Mouse (Mus musculus): Measurements from ENCODE around the gene Slc50a1.

Slc50a1 gene

GRCm38 (mm10) chr3:89294195-89294594 lies 23.8 kb upstream of the Slc50a1 start:
- DNase-seq (ENCODE audit: low read depth): no peak

- DNase-seq (ENCODE audit: low read depth): no peak
Measured at GRCm38 (mm10) chr3:89293247-89293918, 23.0 kb upstream of the Slc50a1 start.

GRCm38 (mm10) chr3:89292303-89292702 lies 21.9 kb upstream of the Slc50a1 start:
- no peak for DNase-seq (ENCODE audit: low read depth)

GRCm38 (mm10) chr3:89291874-89292273 lies 21.5 kb upstream of the Slc50a1 start:
- DNase-seq (ENCODE audit: low read depth): no peak

- peak; percentile 40 for DNase-seq (ENCODE audit: low read depth)
Measured at GRCm38 (mm10) chr3:89288503-89288928, 18.1 kb upstream of the Slc50a1 start.

GRCm38 (mm10) chr3:89287286-89287685 lies 16.9 kb upstream of the Slc50a1 start:
- DNase-seq (ENCODE audit: low read depth): no peak

GRCm38 (mm10) chr3:89285526-89285925 lies 15.2 kb upstream of the Slc50a1 start:
- no peak for DNase-seq (ENCODE audit: low read depth)

GRCm38 (mm10) chr3:89284261-89284660 lies 13.9 kb upstream of the Slc50a1 start:
- DNase-seq (ENCODE audit: low read depth): no peak

GRCm38 (mm10) chr3:89282291-89282643 lies 11.9 kb upstream of the Slc50a1 start:
- DNase-seq (ENCODE audit: low read depth): no peak

GRCm38 (mm10) chr3:89281579-89282290 lies 11.4 kb upstream of the Slc50a1 start:
- DNase-seq (ENCODE audit: low read depth): peak; percentile 96

GRCm38 (mm10) chr3:89280606-89281511 lies 10.5 kb upstream of the Slc50a1 start, which contains the start of gene Efna1:
Efna1 (minus strand) TSS chr3:89281142.
- peak; percentile 60 for DNase-seq (ENCODE audit: low read depth)

- DNase-seq (ENCODE audit: low read depth): peak; percentile 68
Measured at GRCm38 (mm10) chr3:89280050-89280605, 9.8 kb upstream of the Slc50a1 start.

- DNase-seq (ENCODE audit: low read depth): peak; percentile 93
Measured at GRCm38 (mm10) chr3:89279153-89279890, 9.0 kb upstream of the Slc50a1 start.

GRCm38 (mm10) chr3:89278643-89279042 lies 8.3 kb upstream of the Slc50a1 start:
- DNase-seq (ENCODE audit: low read depth): no peak

GRCm38 (mm10) chr3:89278107-89278506 lies 7.7 kb upstream of the Slc50a1 start:
- DNase-seq (ENCODE audit: low read depth): no peak

GRCm38 (mm10) chr3:89277281-89278021 lies 7.1 kb upstream of the Slc50a1 start:
- peak; percentile 68 for DNase-seq (ENCODE audit: low read depth)

GRCm38 (mm10) chr3:89276061-89276460 lies 5.7 kb upstream of the Slc50a1 start:
- no peak for DNase-seq (ENCODE audit: low read depth)

GRCm38 (mm10) chr3:89271760-89272159 lies 1.4 kb upstream of the Slc50a1 start:
- DNase-seq (ENCODE audit: low read depth): peak; percentile 43

GRCm38 (mm10) chr3:89270891-89271290 lies 521 bp upstream of the Slc50a1 start:
- peak; percentile 88 for DNase-seq (ENCODE audit: low read depth)

GRCm38 (mm10) chr3:89268916-89269315 lies 1.5 kb downstream of the Slc50a1 start:
- DNase-seq (ENCODE audit: low read depth): no peak

- DNase-seq (ENCODE audit: low read depth): peak; percentile 86
Measured at GRCm38 (mm10) chr3:89266439-89266893, 3.9 kb downstream of the Slc50a1 start.
